Mouse (Mus musculus): Measurements from ENCODE around the gene Egln2. TPM values are rescaled to one million over a fixed set of nuclear protein-coding genes. Genes with fewer than 3 reads are reported as not detected.

The Egln2 gene
- total and polyA plus RNA-seq, 2 experiments from 2014 or later = 42.8 to 71.5 TPM

DNA sequence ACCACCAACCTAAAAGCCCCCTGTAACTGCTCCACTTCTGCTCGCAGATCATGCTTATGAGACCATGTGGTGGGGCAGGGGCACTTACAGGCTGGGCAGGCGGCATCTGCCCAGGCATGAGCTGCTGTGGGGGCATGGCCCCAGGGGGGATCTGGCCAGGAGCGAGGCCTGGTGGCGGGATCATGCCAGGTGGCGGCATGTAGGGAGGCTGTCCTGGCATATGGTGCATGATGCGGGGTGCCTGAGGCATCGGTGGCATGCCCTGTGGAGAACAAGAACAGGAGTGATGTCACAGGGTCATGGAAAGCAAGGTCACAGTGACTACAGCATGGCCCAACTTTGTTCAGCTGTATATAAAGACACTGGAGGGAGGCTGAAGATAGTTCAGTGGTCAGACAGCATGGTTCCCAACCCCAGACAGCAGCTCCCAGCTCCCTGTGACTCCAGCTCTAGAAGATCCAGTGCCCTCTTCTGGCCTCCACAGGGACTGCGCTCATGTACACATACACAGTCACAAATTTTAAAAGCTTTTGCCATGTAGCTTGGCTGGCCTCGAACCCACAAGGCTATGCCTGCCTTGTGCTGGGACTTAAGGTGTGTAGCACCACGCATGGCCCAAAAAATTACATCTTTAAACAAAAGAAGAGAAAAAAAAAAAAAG, 22.8 kb upstream of the Egln2 start:
- ATAC-seq (ENCODE audit: insufficient read depth, low read depth) = no peak

GRCm38 (mm10) chr7:27185986-27186385, 19.4 kb upstream of the Egln2 start:
- Histone ChIP-seq H3K4me2 (ENCODE audit: low read depth, low read length) (no peak overlapping the region), H3K4me3 (ENCODE audit: low read depth, low read length) (no peak overlapping the region), H3K4me1 (ENCODE audit: control insufficient read depth, insufficient read depth) (no peaks in the 10 kb centered on the region), H3K9ac (replicated peaks; ENCODE audit: low read depth, low read length) (no peak overlapping the region), H3K27me3 (ENCODE audit: control insufficient read depth, insufficient read depth, low read length) (no peaks in the 10 kb centered on the region), H3K27ac (ENCODE audit: low read depth) (no peak overlapping the region), H3K9me3 (replicated peaks; ENCODE audit: control insufficient read depth, low read length) (no peaks in the 10 kb centered on the region), H3K36me3 (replicated peaks; ENCODE audit: control insufficient read depth, insufficient read depth, low read length) (peaks cover 69% of the 10 kb centered on the region)
- TF ChIP-seq EP300 (IDR thresholded peaks at IDR 0.05; ENCODE audit: low read depth) (no peak), CTCF (IDR thresholded peaks at IDR 0.05; ENCODE audit: low read depth) (no peak)
- 91% methylated on average over 5 of the region's 5 CpGs for WGBS
- DNase-seq (ENCODE audit: low spot score) (no peak), ATAC-seq (ENCODE audit: insufficient read depth, low read depth) (no peak)

More for the DNA sequence above, 22.8 kb upstream of the Egln2 start:
- no peaks in the 10 kb centered on the region for H3K27me3 ChIP-seq (ENCODE audit: control insufficient read depth, insufficient read depth, low read length)
- H3K9me3 ChIP-seq (replicated peaks; ENCODE audit: control insufficient read depth, low read length) = no peaks in the 10 kb centered on the region
- H3K4me1 ChIP-seq (ENCODE audit: control insufficient read depth, insufficient read depth) = no peaks in the 10 kb centered on the region
- no peak for TF ChIP-seq EP300 (IDR thresholded peaks at IDR 0.05; ENCODE audit: low read depth)
- TF ChIP-seq CTCF (IDR thresholded peaks at IDR 0.05; ENCODE audit: low read depth) = peak; percentile 24
- H3K36me3 ChIP-seq (replicated peaks; ENCODE audit: control insufficient read depth, insufficient read depth, low read length) = peaks cover 94% of the 10 kb centered on the region
- no peak overlapping the region for H3K4me3 ChIP-seq (ENCODE audit: low read depth, low read length)
- WGBS = 96% methylated on average over 10 of the region's 10 CpGs
- H3K27ac ChIP-seq (ENCODE audit: low read depth) = no peak overlapping the region
- no peak for DNase-seq (ENCODE audit: low spot score)
- no peak overlapping the region for H3K9ac ChIP-seq (replicated peaks; ENCODE audit: low read depth, low read length)
- no peak overlapping the region for H3K4me2 ChIP-seq (ENCODE audit: low read depth, low read length)

DNA sequence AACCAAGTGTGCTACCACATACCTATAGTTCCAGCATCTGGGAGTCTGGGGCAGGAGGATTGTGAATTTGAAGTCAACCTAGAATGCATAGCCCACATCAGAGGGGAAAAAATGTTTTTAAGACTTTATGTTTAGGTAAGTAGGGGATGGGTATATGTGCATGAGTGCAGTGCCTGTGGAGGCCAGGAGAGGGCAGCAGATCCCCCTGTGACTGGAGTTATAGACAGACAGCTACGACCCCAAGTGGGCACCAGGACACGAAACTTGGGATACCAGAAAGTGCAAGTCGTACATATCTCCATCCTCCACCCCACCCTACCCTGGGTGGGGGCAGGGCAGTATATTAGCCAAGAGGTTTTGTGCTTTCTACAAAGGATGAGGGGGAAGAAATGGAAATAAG, 18.4 kb upstream of the Egln2 start:
- ATAC-seq (ENCODE audit: insufficient read depth, low read depth) = no peak
- Histone ChIP-seq H3K4me3 (ENCODE audit: low read depth, low read length) (no peak overlapping the region), H3K27ac (ENCODE audit: low read depth) (no peak overlapping the region), H3K9me3 (replicated peaks; ENCODE audit: control insufficient read depth, low read length) (no peaks in the 10 kb centered on the region), H3K4me1 (ENCODE audit: control insufficient read depth, insufficient read depth) (no peaks in the 10 kb centered on the region), H3K27me3 (ENCODE audit: control insufficient read depth, insufficient read depth, low read length) (no peaks in the 10 kb centered on the region), H3K4me2 (ENCODE audit: low read depth, low read length) (no peak overlapping the region), H3K9ac (replicated peaks; ENCODE audit: low read depth, low read length) (no peak overlapping the region), H3K36me3 (replicated peaks; ENCODE audit: control insufficient read depth, insufficient read depth, low read length) (peaks cover 59% of the 10 kb centered on the region)
- WGBS = 61% methylated on average over 3 of the region's 3 CpGs
- TF ChIP-seq CTCF (IDR thresholded peaks at IDR 0.05; ENCODE audit: low read depth) (peak; percentile 56), EP300 (IDR thresholded peaks at IDR 0.05; ENCODE audit: low read depth) (no peak)
- DNase-seq (ENCODE audit: low spot score) = no peak

GRCm38 (mm10) chr7:27182498-27182897, 15.9 kb upstream of the Egln2 start:
- TF ChIP-seq EP300 (IDR thresholded peaks at IDR 0.05; ENCODE audit: low read depth) (no peak), CTCF (IDR thresholded peaks at IDR 0.05; ENCODE audit: low read depth) (no peak)
- H3K4me1 ChIP-seq (ENCODE audit: control insufficient read depth, insufficient read depth) = peaks cover 12% of the 10 kb centered on the region
- no peak overlapping the region for H3K9ac ChIP-seq (replicated peaks; ENCODE audit: low read depth, low read length)
- H3K27ac ChIP-seq (ENCODE audit: low read depth) = no peak overlapping the region
- H3K9me3 ChIP-seq (replicated peaks; ENCODE audit: control insufficient read depth, low read length) = no peaks in the 10 kb centered on the region
- H3K36me3 ChIP-seq (replicated peaks; ENCODE audit: control insufficient read depth, insufficient read depth, low read length) = peaks cover 34% of the 10 kb centered on the region
- no peak overlapping the region for H3K4me3 ChIP-seq (ENCODE audit: low read depth, low read length)
- no peak for DNase-seq (ENCODE audit: low spot score)
- H3K27me3 ChIP-seq (ENCODE audit: control insufficient read depth, insufficient read depth, low read length) = no peaks in the 10 kb centered on the region
- WGBS = 54% methylated on average over 1 of the region's 1 CpGs
- no peak overlapping the region for H3K4me2 ChIP-seq (ENCODE audit: low read depth, low read length)
- no peak for ATAC-seq (ENCODE audit: insufficient read depth, low read depth)

GRCm38 (mm10) chr7:27180837-27181695, 14.5 kb upstream of the Egln2 start, which contains the start of the genes Gm21983 and Mia:
Gene Gm21983, minus strand, starts transcription at chr7:27181086.
Gene Mia, minus strand, starts transcription at chr7:27181157.
- ATAC-seq (ENCODE audit: insufficient read depth, low read depth) (no peak), DNase-seq (ENCODE audit: low spot score) (no peak)
- Histone ChIP-seq H3K4me1 (ENCODE audit: control insufficient read depth, insufficient read depth) (peaks cover 12% of the 10 kb centered on the region), H3K4me2 (ENCODE audit: low read depth, low read length) (no peak within 1 kb of the TSS), H3K27ac (ENCODE audit: low read depth) (no peak within 1 kb of the TSS), H3K27me3 (ENCODE audit: control insufficient read depth, insufficient read depth, low read length) (no peaks in the 10 kb centered on the region), H3K4me3 (ENCODE audit: low read depth, low read length) (no peak within 1 kb of the TSS), H3K9ac (replicated peaks; ENCODE audit: low read depth, low read length) (no peak within 1 kb of the TSS), H3K9me3 (replicated peaks; ENCODE audit: control insufficient read depth, low read length) (no peaks in the 10 kb centered on the region), H3K36me3 (replicated peaks; ENCODE audit: control insufficient read depth, insufficient read depth, low read length) (peaks cover 21% of the 10 kb centered on the region)
- no peak for TF ChIP-seq EP300 (IDR thresholded peaks at IDR 0.05; ENCODE audit: low read depth)
- no peak for TF ChIP-seq CTCF (IDR thresholded peaks at IDR 0.05; ENCODE audit: low read depth)
- 64% methylated on average over 14 of the region's 14 CpGs for WGBS
